Mouse (Mus musculus) urinary bladder, adult 2 months (tissue): ENCODE data around the gene Dennd6b. TPM values are rescaled to one million over a fixed set of nuclear protein-coding genes. Genes with fewer than 3 reads are reported as not detected.

Experiments
- DNase-seq: peaks from one replicate; pipeline ENCODE4 v3.0.0; 2022; ENCODE audit warnings: low spot score
- polyA plus RNA-seq: library from polyadenylated mRNA; depleted of rRNA; stranded (reverse); fragments of >200 nt; gene quantifications from 2 replicates; pipeline ENCODE4 v1.2.3, GENCODE M21; 2012

The Dennd6b gene
- polyA plus RNA-seq, 1 experiment, result 23.8 TPM

DNA sequence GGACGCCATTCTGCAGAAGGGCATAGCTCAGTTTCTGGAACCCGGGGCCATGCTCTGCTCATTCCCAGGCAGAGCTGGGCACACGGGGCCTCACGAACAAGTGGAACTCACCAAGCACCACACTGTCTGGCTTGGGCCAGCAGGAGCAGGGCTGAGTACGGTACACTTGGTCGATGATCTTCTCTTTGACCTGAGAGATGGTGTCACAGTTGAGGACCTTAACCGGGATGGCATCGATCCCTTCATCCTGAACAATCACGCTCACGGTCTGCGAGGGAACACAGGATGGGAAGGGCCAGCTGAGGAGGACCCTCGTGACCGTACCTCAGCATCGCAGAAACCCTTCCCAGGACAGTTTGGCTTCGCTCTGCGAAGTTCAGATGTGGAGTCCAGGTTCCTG, 37.8 kb downstream of the Dennd6b start:
- DNase-seq, result no peak

- DNase-seq, result no peak
Measured at GRCm38 (mm10) chr15:89157954-89158353, 38.3 kb downstream of the Dennd6b start.

GRCm38 (mm10) chr15:89152312-89152711, 44.0 kb downstream of the Dennd6b start:
- DNase-seq, result no peak

GRCm38 (mm10) chr15:89150041-89150390, 46.3 kb downstream of the Dennd6b start:
- no peak for DNase-seq

GRCm38 (mm10) chr15:89149271-89150040, 46.8 kb downstream of the Dennd6b start, which contains the start of gene Mapk11:
Mapk11 (minus strand) TSS chr15:89149628.
- DNase-seq, result no peak

- DNase-seq, result no peak
Measured at GRCm38 (mm10) chr15:89148496-89149270, 47.6 kb downstream of the Dennd6b start.

DNA sequence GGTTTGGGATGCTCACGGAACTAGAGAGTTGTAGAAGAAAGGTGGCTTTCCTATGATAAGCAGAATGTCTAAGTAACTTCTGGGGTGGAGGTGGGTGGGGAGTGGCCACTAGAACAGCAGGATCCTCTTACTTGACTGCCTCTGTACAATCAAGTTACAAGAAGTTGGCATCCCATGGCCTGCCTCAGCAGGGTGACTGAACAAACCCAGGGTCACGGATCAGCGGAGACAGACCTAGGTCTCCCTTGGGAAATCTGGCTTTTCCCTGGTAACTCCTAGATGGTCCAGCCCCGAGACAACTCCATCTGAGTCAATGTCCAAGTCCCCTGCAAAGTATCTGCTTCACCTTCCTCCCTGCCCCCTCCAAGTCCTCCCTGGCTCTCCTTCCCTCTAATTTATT, 48.4 kb downstream of the Dennd6b start:
- DNase-seq, result no peak

- DNase-seq, result no peak
Measured at GRCm38 (mm10) chr15:89147456-89147855, 48.8 kb downstream of the Dennd6b start.

- no peak for DNase-seq
Measured at GRCm38 (mm10) chr15:89147024-89147423, 49.3 kb downstream of the Dennd6b start.

DNA sequence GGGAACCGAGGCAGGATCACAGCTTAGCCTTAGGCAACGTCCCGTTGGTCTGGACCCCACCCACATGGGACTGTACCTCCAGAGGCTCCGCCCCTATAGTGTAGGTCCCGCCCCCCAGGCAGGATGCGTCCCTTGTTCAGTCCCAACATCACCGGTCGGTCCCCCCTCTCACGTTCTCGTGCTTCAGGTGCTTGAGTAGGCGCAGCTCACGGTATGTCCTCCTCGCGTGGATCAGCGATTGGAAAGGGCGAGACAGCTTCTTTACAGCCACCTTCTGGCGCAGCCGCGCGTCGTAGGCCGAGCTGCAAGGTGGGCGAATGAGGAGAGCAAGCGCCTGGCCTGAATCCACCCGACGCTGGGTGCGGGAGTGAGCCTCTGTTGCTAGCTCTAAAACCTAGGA, 49.8 kb downstream of the Dennd6b start:
- DNase-seq, result no peak

DNA sequence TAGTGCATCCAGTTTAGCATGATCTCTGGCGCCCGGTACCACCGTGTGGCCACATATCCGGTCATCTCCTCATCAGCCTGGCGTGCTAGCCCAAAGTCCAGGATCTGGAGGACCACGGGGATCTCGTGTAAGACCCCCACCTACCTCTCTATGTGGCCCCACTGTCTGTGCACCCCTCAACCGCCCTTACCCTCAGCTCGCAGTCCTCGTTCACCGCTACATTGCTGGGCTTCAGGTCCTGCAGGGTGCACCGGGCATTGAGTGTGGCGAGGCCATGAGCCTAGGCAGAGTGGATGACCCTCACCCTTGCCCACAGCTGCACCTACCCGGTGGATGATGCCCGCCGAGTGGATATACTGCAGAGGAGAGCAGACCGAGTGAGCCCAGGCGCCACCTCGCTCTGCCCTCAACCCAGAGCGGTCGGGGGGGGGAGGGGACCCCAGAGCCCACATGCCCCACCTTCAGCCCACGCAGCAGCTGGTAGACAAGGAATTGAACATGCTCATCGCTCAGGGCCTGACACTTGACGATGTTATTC, 50.4 kb downstream of the Dennd6b start:
- DNase-seq, result no peak

GRCm38 (mm10) chr15:89144965-89145364, 51.3 kb downstream of the Dennd6b start:
- DNase-seq, result no peak

- no peak for DNase-seq
Measured at GRCm38 (mm10) chr15:89143134-89143533, 53.2 kb downstream of the Dennd6b start.

DNA sequence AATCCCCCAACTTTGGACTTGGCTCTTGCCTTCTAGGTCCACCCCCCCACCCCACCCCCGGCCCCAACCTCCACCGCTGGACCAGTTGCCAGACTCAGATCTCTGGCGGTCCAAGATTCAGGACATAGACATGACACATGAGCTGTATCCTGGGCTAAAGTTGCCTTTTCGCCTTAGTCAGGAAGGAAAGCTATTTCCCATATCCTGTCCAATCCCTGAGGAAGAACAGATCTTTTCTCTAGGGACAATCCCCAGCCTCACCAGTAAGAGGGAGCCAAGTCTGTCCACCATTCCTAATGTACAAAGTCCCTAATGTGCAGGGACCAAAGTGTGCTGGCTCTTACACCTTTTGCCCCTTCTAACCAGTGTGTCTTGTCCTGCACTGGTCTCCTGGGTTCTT, 54.4 kb downstream of the Dennd6b start:
- no peak for DNase-seq

GRCm38 (mm10) chr15:89141443-89141842, 54.9 kb downstream of the Dennd6b start:
- DNase-seq, result no peak

DNA sequence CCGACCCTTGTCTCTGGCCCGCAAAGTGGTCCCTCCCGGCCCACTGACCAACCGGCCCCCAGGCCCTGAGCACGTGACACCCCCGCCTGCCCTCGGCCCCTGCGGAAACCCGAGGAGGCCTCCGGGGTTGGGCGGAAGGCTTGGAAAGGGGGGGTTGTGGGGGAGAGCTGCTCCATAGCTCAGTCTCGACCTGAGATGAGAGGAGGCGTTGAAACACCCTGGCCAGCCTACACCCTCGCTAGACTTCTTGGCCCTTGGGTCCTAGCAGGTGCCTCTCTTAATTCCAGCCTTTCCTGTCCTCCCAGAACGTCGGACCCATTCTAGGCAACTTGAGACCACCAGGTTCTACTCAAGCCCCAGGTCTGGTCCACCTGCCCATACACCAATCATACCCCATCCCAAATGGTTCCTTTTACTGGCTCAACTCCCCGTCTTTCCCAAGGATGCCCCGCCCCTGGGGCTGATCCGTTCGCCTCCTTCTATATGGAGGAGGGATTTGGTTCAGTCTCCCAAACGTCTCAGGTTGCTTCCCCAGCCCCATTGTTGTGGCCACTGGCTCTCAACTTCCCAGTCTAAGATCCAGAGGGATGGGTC, 55.5 kb downstream of the Dennd6b start, which contains the start of gene Mapk12:
TSS of gene Mapk12 (minus strand) at position 45 of the 594 bp plus-strand sequence.
- DNase-seq, result peak; percentile 59

GRCm38 (mm10) chr15:89140048-89140658, 56.1 kb downstream of the Dennd6b start:
- peak; percentile 65 for DNase-seq

- no peak for DNase-seq
Measured at GRCm38 (mm10) chr15:89138531-89138930, 57.8 kb downstream of the Dennd6b start.

DNA sequence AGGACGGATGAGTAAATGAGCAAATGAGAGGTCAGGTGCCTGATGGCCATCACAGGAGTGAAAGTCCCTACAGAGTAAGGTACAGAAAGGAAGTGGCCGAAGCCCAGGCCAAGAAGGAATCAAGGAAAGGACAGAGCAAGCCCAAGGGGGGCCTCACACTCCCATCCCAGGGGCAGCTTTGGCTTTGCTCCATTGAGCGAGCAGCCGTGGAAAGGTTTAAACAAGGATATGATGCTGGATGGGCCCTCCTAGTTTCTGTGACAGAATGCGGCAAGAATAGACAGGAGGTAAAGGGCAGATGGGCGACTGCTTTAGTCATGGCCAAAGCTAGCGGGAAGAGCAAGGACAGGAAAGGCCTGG, 58.3 kb downstream of the Dennd6b start:
- DNase-seq, result no peak

GRCm38 (mm10) chr15:89137378-89138045, 58.8 kb downstream of the Dennd6b start:
- no peak for DNase-seq

GRCm38 (mm10) chr15:89136461-89137155, 59.7 kb downstream of the Dennd6b start:
- no peak for DNase-seq
